In genomic region chr8:61487597-61488156, GRCm38 (mm10) we compare ENCODE assay signal across 8 mouse cellular contexts. TPM values are rescaled to one million over a fixed set of nuclear protein-coding genes. Genes with fewer than 3 reads are reported as not detected.
DNase-seq lines count a peak whose midpoint lies in the region; ATAC-seq lines count a peak whose summit lies in the region.

TSS of gene Cbr4 (plus strand) at chr8:61487734.

- WGBS in intestine, embryonic 14.5 days = under 1% methylated on average over 29 of the region's 29 CpGs

- H3K36me3 ChIP-seq in intestine, embryonic 14.5 days (ENCODE audit: control insufficient read depth, insufficient read depth, low read length) = no peaks in the 10 kb centered on the region

- intact Hi-C loops in left cerebral cortex, postnatal 14 days (cut with DNase I) = loop anchor here (5.0 to 10.0 kb wide), 2 partner anchors 103 to 260 kb away; no protein-coding TSS in a partner anchor

- no peaks in the 10 kb centered on the region for H3K27me3 ChIP-seq in intestine, embryonic 14.5 days (replicated peaks; ENCODE audit: control insufficient read depth, insufficient read depth, low read length)

- DNase-seq in adrenal gland, adult 18-20 months (ENCODE audit: low spot score in 2 of 2) = peak; percentile 70 to 78
- peak; percentile 98 for DNase-seq in embryo, embryonic 11 days
- DNase-seq in gastrocnemius, postnatal 25 days = peak; percentile 79
- DNase-seq in intestine, embryonic 14.5 days (ENCODE audit: low spot score) = peak; percentile 95
- peak; percentile 89 to 94 for DNase-seq in left cerebral cortex, postnatal 14 days (ENCODE audit: low spot score in 2 of 2)
- DNase-seq in mesoderm, embryonic 11.5 days (ENCODE audit: low read depth, low spot score) = peak; percentile 93
- peak; percentile 85 to 92 for DNase-seq in right cerebral cortex, postnatal 36 days (ENCODE audit: low spot score in 2 of 2)
- DNase-seq in yolk sac, embryonic 10.5 days (ENCODE audit: low spot score) = peak; percentile 91

- peak; percentile 96 for ATAC-seq in intestine, embryonic 14.5 days (replicated peaks; ENCODE audit: low FRiP score, low TSS enrichment, low read depth)

- H3K4me1 ChIP-seq in intestine, embryonic 14.5 days (replicated peaks; ENCODE audit: control insufficient read depth, insufficient read depth, low read length) = 0 out of 2 replicates have a peak, but pooled peaks cover 6% of the 10 kb centered on the region

- peak within 1 kb of the TSS; percentile 77 for H3K4me3 ChIP-seq in intestine, embryonic 14.5 days (ENCODE audit: low read depth, low read length)

- H3K9ac ChIP-seq in intestine, embryonic 14.5 days (ENCODE audit: low read length) = peak within 1 kb of the TSS; percentile 88

- peak within 1 kb of the TSS; percentile 77 for H3K4me2 ChIP-seq in intestine, embryonic 14.5 days (ENCODE audit: low read length)

- no peaks in the 10 kb centered on the region for H3K9me3 ChIP-seq in intestine, embryonic 14.5 days (ENCODE audit: control insufficient read depth, low read length)

- peak within 1 kb of the TSS; percentile 93 for H3K27ac ChIP-seq in intestine, embryonic 14.5 days (ENCODE audit: low read depth)

RNA-seq across cellular contexts. Expression of gene Cbr4, which starts in this region (rescaled TPM):
- 10 to 100 TPM; 41.4 to 61.9 TPM for total RNA-seq in adrenal gland, adult 18-20 months (2021)
- total RNA-seq in gastrocnemius, postnatal 25 days (2021) = 10 to 100 TPM; 31.5 to 34.4 TPM
- polyA plus RNA-seq in intestine, embryonic 14.5 days (2014; fragmentation: Nextera tagmentation; extraction: Ambion mirVana) = 31.1 and 34.2 TPM in 2 replicates
- 10 to 100 TPM; 21.3 to 22.7 TPM for total RNA-seq in left cerebral cortex, postnatal 14 days (2021)

Comparison
In these comparisons a context has a peak if more than half of its experiments do, and no peak if none do; other contexts are left out.
1. Peak in every context shown above with its lines: DNase-seq, ATAC-seq, H3K4me3 ChIP-seq and H3K27ac ChIP-seq.